Mouse (Mus musculus): ENCODE results near the gene Tob1. TPM values are rescaled to one million over a fixed set of nuclear protein-coding genes. Genes with fewer than 3 reads are reported as not detected.

Tob1 gene
- polyA plus RNA-seq, 1 experiment from 2014 or later, result 47.8 TPM

- no peak overlapping the region for H3K27ac ChIP-seq (ENCODE audit: low read depth)
- ATAC-seq, result no peak
Observed at GRCm38 (mm10) chr11:94259814-94260213, 48.6 kb downstream of the Tob1 start.

GRCm38 (mm10) chr11:94261585-94262370, 50.5 kb downstream of the Tob1 start:
- DNase-seq (peak; percentile 44), ATAC-seq (peak; percentile 73)
- no peaks in the 10 kb centered on the region for H3K36me3 ChIP-seq (replicated peaks; ENCODE audit: insufficient read depth, low read length)
- TF ChIP-seq CTCF (IDR thresholded peaks at IDR 0.05; ENCODE audit: low read depth) (no peak), EP300 (IDR thresholded peaks at IDR 0.05; ENCODE audit: low read depth) (peak; percentile 27; the same call in 1 of the 2 replicates)
- WGBS (ENCODE audit: insufficient replicate concordance), result 50% methylated on average over 6 of the region's 6 CpGs
- H3K4me1 ChIP-seq (ENCODE audit: insufficient read depth), result peaks cover 45% of the 10 kb centered on the region
- peak overlapping the region; percentile 2; the same call in 1 of the 2 replicates for H3K4me2 ChIP-seq (ENCODE audit: low read depth, low read length)
- H3K9me3 ChIP-seq (ENCODE audit: low read length), result no peaks in the 10 kb centered on the region
- no peak overlapping the region for H3K4me3 ChIP-seq (ENCODE audit: low read depth, low read length)
- no peaks in the 10 kb centered on the region for H3K27me3 ChIP-seq (ENCODE audit: insufficient read depth, low read length)
- 0 out of 2 replicates have a peak overlapping the region, but pooled peaks have one; percentile 21 for H3K9ac ChIP-seq (replicated peaks)
- peak overlapping the region; percentile 73 for H3K27ac ChIP-seq (ENCODE audit: low read depth)

More at GRCm38 (mm10) chr11:94259814-94260213, 48.6 kb downstream of the Tob1 start:
- WGBS (ENCODE audit: insufficient replicate concordance), result 47% methylated on average over 4 of the region's 4 CpGs
- Histone ChIP-seq H3K9ac (replicated peaks) (no peak overlapping the region), H3K4me1 (ENCODE audit: insufficient read depth) (peaks cover 30% of the 10 kb centered on the region), H3K27me3 (ENCODE audit: insufficient read depth, low read length) (no peaks in the 10 kb centered on the region), H3K4me3 (ENCODE audit: low read depth, low read length) (no peak overlapping the region), H3K4me2 (ENCODE audit: low read depth, low read length) (no peak overlapping the region), H3K9me3 (ENCODE audit: low read length) (no peaks in the 10 kb centered on the region), H3K36me3 (replicated peaks; ENCODE audit: insufficient read depth, low read length) (no peaks in the 10 kb centered on the region)
- TF ChIP-seq EP300 (IDR thresholded peaks at IDR 0.05; ENCODE audit: low read depth) (no peak), CTCF (IDR thresholded peaks at IDR 0.05; ENCODE audit: low read depth) (no peak)
- DNase-seq, result no peak

Other genes with a start within 250 kb of the Tob1 start
- 143 and 158 TPM in 2 replicates for gene Gm20390, start 243.2 kb upstream of the Tob1 start, polyA plus RNA-seq (2015; fragmentation: Nextera tagmentation; extraction: Ambion mirVana)
- gene Nme1, start 242.9 kb upstream of the Tob1 start, polyA plus RNA-seq (2015; fragmentation: Nextera tagmentation; extraction: Ambion mirVana), result 73.5 and 84.8 TPM in 2 replicates
- gene Spag9, start 215.4 kb upstream of the Tob1 start, polyA plus RNA-seq (2015; fragmentation: Nextera tagmentation; extraction: Ambion mirVana), result 21.3 and 22.8 TPM in 2 replicates
- gene Wfikkn2, start 34.6 kb downstream of the Tob1 start, polyA plus RNA-seq (2015; fragmentation: Nextera tagmentation; extraction: Ambion mirVana), result 0.39 and 0.54 TPM in 2 replicates
- 0.42 and 0.43 TPM in 2 replicates for gene Gm21885, start 70.4 kb downstream of the Tob1 start, polyA plus RNA-seq (2015; fragmentation: Nextera tagmentation; extraction: Ambion mirVana)
- 35.8 and 36.5 TPM in 2 replicates for gene Luc7l3, start 110.5 kb downstream of the Tob1 start, polyA plus RNA-seq (2015; fragmentation: Nextera tagmentation; extraction: Ambion mirVana)
- 8.5 and 9.5 TPM in 2 replicates for gene Ankrd40, start 116.5 kb downstream of the Tob1 start, polyA plus RNA-seq (2015; fragmentation: Nextera tagmentation; extraction: Ambion mirVana)
- gene Abcc3, start 181.5 kb downstream of the Tob1 start, polyA plus RNA-seq (2015; fragmentation: Nextera tagmentation; extraction: Ambion mirVana), result 6.7 and 8.3 TPM in 2 replicates

Measured in liver, postnatal 0 days (tissue).